Mouse (Mus musculus) liver, adult 2 months (tissue): ENCODE measurements around the gene Trim67.

Experiments used
- CTCF ChIP-seq: fragments of 200-500 bp; IDR thresholded peaks from 2 replicates; pipeline ENCODE4 v1.5.1; 2011; ENCODE audit warnings: low read depth, low read length, control low read depth
- POLR2A ChIP-seq: fragments of 200-500 bp; IDR thresholded peaks from 2 replicates; pipeline ENCODE4 v1.6.1; 2011; ENCODE audit warnings: low read length, control low read depth; ENCODE audit not compliant: insufficient read depth; ENCODE audit errors: extremely low read depth

DNA sequence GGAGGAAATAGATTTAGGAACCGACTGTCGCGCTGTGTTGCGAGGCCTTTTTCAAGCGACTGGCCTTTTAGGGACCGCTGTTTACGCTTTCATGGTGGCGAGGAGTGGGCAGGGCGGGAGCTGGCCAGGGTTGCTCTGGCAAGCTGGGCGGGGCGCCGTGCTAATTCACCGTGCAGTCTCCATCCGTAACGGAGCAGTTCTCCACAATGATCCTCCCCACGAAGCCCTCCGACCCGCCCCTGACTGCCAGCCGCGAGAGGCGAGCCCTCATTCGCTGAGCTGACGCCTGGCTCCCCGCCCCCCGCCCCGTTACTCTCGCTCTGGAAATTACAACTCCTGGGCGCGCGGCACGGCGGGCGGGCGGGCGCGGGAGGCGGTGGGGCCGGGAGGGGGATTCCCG is at the start of gene Trim67:
- no peak for TF ChIP-seq POLR2A
- TF ChIP-seq CTCF, result no peak
